Mouse (Mus musculus): ENCODE measurements around the gene Snx13.

Snx13 gene

DNA sequence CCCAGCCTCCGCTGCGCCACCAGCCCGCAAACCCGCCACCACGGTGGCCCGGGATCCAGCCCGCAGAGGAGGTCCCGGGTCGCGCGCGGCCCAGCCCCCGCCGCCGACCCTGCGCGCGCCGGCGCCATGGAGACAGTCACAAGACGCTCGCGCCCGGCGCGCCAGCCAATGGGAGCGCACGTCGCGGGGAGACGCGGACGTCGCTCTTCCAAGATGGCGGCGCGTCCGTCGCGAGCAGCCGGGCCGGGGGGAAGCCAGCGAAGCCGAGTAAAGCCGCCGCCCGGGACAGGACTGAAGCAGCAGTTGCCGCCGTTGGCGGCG lies at the start of gene Snx13:
Snx13 (plus strand) TSS at position 188 of the 321 bp plus-strand sequence.
- DNase-seq (ENCODE audit: low spot score) = peak; percentile 96

DNA sequence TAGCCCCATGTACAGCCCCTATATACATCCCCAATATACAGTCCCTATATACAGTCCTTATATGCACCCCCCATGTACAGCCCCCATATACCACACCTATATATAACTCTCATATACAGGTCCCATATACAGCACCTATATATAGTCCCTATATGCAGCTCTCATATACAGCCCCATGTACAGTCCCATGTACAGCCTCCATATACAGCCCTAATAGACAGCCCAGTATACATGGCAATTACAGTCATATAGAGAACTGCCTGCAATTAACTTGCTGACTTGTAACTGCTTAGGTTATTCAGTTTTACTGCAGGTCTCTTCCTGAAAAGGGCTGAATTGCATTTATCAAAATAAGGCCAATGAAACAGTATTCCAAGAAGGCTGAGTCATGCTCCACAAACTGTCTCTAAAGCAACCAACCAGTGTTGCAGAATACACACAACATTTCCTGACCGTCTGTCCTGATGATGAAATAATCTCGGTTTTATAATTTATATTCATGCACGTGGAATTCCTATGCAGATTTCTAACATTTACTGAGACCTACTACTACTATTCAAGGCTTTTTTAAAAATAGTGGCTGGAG lies 49.3 kb upstream of the Snx13 start:
- DNase-seq (ENCODE audit: low spot score) = no peak

DNA sequence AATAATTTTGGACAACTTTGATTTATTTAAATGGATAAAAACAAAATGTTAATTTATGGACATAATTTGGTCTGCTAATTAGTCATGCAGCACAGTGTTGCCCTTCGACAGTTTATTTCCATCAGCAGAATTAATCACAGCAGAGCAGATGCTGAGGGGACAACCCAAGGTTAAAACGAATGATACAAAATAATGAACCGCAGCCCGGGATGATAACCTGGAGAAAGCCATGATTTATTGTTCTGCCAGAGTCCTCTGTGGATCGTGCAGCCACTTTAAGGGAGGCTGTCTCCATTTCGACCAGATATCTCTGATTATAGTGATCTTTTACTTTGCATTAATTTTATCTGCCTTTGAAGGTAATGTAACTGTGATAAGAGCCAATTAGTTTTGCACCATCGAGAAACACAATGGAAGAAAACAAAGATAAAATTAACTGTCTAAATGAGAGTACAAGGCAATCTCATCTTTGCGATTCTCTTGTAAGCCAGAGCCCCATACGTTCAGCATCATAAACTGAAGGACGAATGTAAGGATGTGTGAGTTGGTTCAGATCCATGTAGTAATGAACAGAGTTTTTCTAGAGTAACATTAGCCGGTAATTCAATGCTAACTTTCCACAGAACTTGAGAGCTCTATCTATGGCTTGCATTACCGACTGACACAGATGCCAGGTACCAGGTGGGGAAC lies 48.1 kb upstream of the Snx13 start:
- DNase-seq (ENCODE audit: low spot score) = no peak

DNA sequence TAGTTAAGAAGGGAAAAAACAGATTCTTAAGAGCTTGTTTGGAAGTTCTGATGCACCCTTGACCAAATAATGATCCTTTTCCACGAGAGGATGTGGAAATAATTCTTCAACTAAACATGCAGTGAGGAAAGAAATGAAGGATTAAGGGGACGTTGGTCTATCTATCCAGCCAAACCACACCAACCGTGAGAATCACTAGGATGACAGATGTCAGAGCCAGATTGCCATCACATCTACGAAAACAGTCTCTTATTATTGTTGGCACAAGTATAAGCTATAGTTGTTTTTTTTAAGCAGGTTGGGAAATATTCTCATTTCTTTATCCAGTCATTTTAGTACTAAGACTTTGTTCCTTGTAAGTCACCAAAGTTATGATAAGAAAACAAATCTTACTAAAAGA lies 46.7 kb upstream of the Snx13 start:
- DNase-seq (ENCODE audit: low spot score) = no peak

DNA sequence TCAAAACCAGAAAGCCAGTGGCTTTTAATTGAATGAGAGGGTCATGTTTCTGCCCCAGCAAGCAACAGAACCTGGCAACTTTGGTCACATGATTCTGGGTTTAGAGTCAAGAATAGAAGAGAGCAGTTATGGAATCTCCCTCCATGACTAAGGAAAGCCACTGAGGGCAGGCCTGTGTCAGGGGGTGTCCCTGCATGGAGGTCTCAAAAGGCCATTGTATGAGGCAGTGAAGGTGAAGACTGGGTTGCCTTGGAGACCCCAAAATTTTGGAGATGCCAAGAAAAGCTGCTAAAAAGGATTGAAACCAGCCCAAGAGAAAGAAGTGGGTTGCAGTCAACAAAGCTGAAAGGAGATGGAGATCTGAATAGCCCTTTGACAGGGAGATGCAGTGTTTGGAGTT lies 41.2 kb upstream of the Snx13 start:
- no peak for DNase-seq (ENCODE audit: low spot score)

DNA sequence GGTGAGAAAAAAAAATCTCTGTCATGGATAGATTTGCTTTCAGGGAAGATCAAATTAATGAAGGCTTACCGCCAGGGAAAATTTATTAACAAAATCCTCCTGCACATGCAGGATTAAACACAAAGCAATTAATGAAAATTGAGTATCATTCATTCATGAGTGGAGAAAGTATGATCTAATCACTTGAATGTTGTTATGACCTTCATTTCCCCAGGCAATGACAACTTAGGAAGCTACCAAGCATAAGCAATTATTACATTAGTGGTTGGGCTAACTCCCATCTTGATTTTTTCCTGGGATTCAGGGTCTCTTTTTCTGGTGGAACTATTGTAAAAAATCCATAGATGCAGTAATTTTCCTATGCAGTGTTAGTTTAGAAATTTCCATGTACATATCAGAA lies 39.1 kb upstream of the Snx13 start:
- DNase-seq (ENCODE audit: low spot score) = no peak

DNA sequence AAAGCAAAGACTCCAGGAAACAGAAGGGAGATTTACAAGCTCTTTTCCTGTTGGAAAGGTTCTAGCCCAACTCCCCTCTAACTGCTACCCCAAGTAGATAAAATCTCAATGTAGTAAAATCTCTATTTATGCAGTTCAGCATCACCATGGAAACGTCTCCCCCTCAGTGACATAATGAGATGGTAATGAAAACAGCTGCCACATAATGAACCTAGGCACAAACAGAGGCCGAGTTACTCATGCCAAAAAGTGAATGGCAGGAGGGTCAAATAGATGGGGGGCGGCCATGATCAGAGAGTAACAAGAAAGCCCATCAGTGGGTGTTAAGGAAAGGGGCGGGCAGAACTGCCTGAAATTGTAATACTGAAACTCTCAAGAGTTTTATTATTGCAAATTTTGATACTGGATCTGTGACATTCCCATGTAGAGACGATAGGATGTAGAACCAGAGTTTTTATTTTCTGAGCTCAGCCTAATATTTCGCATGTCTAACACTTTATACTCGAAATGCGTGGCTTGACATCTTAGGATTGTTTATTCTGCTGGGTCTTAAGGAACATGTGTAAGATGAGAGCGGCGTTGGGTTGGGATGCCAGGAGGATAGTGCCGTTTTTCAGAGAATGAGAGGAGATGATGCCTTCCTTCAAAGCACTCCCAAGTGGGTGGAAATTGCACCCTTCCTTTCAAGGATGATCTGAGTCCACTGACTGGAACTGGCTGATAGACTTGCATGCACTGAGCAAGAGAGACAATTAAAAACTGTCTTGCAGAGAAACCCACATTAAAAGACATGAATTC lies 38.4 kb upstream of the Snx13 start:
- no peak for DNase-seq (ENCODE audit: low spot score)

DNA sequence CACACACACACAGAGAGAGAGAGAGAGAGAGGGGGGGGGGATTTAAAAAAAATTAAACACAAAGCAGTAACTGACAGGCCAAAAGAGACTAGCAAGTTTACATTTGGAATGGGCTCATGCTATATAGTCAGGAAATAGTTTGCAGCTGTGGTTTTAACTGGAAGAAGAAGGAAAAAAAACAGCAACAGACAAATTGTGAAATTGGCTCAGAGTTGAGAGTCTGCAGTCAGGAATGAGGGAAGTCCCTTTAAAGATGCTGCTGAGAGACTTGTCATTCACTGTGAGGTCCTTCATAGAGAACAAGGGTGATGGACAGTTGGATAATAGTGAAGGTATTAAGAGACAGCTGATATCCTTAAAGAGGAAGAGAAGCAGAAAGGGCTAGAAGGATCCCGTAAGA lies 35.5 kb upstream of the Snx13 start:
- DNase-seq (ENCODE audit: low spot score) = no peak

DNA sequence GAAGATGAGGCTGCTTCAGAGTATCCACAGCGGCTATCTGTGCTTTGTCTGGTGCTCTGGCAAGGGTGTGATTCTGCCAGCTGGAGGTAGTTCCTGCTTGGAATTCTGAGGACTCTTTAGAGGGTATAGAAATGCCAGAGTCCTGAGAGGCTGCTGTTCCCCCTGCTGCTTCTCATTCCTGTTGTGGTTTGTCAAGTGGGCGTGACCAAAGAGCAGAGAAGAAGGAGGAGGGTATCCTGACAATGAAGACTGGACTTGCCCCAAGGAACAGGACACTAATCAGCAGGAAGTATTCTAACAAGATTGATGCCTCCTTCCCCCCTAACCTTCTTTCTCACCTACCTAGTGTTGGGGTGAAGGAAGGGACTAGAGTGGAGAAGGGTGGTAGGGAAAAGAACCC lies 33.0 kb upstream of the Snx13 start:
- DNase-seq (ENCODE audit: low spot score) = no peak

DNA sequence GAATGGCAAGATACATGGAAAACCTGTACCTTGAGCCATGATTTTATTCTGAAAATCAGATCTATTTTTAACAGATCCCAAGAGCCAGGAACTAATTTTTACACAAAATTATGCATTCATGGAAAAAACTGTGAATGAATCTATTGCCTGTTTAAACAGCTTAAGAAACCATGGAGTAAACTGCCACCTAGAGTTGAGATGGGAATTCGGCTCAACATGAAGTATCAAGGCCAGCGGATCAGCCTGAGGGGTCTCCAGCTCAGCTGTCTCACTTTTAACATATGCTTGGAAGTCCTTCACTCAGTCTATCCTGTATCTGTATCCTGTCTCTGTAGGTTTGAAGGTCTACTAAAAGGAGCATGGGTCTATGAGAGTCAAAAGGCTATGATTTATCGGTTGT lies 30.9 kb upstream of the Snx13 start:
- no peak for DNase-seq (ENCODE audit: low spot score)

DNA sequence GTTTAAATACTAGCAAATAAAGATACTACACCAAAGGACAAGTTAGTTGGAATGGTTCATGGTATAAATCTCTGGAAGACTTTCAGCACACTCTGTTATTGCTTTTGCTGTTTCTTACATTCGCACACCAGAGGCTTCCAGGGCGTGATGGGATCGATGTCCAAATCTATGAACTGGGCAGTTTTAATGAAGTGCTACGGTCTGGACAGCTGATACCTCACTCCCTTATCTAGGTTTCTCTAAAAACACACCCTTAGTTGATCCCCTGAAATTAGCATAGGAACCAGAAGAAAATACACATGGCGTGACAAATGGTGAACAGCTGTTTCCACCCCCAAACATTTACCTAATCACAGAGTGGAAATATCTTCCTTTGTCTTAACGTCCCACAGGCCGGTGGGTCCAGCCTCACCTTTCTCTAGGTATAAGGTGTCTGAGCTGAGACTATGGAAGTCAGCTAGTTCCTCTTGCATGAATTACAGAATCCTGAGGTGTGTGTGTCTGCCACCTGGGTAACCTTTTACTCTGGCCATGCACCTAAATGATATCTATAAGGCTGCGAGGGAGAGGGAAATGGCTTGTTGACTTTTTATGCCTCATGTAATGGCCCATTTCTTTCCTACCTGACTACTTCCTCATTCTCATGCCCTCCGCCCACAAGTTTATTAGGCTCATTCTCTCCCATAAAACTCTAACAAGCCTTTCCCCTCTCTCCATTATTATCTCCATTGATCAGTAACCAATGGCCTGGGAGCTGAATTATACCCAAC lies 30.3 kb upstream of the Snx13 start:
- no peak for DNase-seq (ENCODE audit: low spot score)

DNA sequence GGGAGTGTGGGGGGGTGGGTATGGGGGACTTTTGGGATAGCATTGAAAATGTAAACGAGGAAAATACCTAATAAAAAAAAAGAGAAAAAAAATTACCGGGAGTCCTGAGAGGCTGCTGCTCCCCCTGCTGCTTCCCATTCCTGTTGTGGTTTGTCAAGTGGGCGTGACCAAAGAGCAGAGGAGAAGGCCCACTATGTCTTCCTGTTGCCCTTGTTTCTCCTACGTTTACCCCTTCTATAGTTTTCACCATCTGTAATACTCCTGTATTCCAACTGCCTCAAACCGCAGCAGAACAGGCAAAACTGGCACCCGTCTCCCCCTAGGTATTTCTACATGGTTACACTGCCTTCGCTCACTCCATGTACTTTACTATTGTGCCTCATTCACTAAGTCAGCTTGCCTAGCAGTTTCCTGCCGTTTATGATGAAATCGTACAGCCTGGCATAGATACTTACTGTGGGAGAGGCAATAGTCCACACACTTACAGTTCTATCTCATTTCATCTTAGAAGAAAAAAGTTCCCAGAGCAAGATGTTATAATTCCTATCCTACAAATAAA lies 28.2 kb upstream of the Snx13 start:
- no peak for DNase-seq (ENCODE audit: low spot score)

DNA sequence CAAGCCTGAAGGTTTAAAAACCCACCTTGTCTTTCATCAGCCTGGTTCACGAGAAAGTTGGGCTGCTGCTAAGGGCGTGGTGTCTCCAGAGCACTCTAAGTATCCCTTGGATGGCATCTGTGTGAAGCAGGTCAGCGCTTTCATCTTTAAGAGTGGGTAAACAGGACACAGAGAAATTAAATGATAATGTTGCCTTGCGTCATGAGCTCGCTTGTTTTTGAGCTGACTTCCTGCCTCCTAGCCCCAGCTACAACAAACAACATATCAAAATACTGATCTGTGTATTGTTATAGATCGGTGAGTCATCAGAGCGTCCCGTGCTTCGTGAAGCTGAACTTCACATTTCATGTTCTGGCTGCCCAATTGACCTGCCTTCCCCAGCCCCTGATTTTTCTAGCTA lies 25.7 kb upstream of the Snx13 start:
- peak; percentile 37 for DNase-seq (ENCODE audit: low spot score)

DNA sequence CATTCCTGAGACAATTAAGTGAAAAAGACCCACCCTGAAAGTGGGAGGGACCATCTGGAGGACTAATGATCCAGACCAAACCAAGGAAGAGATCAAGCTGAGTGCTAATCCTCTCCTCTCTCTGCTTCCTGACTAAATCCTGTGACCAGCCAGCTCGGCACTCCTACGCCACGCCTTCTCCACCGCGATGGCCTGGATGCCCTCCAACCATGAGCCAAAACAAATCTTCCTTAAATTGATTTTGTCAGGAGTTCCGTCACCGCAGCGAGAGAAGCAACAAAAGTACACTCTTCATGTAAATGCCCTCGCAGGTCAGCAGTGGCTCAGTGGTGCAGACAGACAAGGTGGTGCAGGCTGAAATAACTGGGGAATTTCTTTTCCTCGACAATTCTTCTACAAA lies 24.9 kb upstream of the Snx13 start:
- peak; percentile 55 for DNase-seq (ENCODE audit: low spot score)

DNA sequence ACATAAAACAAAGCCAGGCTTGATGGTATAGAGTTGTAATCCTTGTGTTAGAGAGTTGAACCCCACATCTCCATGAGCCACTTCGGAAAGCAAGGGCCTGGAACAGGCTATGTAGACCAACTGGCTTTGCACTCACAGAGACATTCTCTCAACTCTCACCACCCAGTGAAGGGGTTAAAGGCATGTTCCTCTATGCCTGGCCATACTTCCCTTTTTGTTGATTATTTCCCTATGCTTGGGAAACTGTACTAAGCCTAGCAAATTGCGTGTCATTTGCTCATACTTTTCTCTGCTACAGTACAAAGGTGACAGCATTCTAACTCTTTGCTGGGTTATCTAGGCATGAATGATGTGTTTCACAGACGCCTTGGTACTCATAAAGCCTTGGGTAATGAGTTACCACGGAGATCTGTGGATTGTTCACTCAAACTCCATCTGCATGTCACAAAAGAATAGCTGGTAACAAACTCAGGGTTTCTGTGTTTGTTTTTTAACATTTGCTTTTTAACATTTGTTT lies 21.0 kb upstream of the Snx13 start:
- DNase-seq (ENCODE audit: low spot score) = no peak

DNA sequence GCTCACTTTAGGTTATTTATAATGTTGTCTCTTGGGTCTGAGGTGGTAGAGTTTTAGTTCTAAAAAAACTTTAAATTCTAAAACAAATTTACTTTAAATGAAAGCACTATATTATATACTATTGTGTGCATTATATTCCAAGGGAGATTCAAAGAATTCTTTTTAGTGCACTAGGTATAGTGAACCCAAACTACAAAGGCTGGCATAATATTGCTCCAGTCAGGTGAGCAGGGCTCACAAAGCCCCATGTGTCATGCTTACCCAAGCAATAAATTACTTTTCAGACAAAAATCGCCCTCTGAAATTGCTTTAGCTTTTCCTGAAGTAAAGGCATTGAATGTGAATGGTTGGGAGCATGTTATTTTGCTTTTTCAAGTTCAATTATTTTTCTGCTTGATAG lies 19.5 kb upstream of the Snx13 start:
- DNase-seq (ENCODE audit: low spot score) = no peak

DNA sequence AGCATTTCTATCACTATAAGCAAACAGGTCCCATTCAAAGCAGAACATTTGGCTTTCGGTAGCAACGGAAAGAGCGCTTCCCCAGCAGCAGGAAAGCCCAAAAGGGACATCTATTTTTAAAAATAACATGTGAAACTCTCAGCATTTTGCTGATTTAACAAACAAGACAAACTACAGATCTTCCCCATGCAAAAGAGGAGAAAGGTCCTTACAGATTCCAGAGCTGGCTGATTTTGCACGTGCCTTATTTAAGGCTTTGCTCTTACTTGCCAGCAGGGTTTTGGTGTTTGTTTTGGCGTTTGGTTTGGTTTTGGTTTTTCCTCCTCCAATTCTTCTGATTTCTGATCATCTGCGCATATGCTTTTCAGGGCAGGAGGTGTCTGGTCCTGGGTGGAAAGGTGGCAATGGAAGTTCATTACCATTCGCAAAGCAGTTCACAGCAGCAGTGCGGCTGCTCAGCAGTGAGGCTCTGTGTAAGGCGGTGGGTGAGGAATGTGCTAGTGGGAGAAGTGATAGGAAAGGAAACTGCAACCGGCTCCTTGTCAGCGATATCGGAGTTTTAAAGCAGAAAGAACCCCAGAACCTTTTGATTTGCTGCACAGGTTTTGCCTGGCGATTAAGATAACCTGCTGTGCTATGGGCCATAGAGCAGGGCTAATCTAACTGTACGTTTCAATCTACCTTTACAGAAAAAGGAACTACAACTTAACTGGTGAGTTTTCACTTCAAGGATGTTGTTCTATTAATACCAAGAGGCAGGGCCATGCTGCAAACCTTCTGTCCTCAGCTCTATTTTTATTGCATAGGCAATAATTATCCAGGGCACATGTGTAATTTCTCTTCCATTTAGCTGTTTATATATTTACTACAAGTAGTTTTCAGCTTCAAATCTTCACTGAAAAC lies 8.1 kb upstream of the Snx13 start:
- DNase-seq (ENCODE audit: low spot score) = no peak

DNA sequence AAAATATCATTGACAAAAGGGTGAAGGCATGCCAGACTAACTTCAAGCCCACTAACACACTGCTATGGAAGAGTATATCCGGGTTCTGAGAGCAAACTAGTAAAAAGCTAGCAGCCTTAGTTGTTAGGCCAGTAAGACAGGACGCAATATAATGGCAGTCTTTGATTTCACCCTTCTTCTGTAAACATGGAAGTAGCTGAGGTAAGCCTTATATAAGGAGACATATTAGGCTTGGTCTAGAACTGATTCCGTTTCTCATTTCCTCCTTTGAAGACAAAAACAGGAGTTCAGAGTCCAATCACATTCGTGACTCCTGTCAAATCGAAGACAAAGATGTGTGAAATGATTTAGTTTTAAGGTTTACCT lies 7.4 kb upstream of the Snx13 start:
- DNase-seq (ENCODE audit: low spot score) = no peak

DNA sequence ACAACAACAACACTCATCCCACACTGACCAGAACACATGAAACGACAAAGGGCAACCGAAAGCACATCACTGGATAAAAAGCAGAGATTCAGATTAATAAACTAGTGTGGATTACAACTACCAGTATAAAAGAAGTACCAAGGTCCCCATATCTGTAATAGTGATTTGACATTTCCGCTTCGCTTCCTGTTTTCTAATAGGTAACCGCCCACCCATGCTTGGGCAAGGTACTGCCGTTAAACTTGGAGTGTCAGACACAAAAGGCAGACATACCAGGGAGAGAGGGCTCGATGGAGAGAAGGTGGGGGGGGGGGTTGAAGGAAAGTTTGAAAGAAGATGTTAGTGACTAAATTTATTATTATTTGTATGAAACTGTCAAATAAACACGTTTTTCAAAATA lies 5.0 kb upstream of the Snx13 start:
- DNase-seq (ENCODE audit: low spot score) = no peak

DNA sequence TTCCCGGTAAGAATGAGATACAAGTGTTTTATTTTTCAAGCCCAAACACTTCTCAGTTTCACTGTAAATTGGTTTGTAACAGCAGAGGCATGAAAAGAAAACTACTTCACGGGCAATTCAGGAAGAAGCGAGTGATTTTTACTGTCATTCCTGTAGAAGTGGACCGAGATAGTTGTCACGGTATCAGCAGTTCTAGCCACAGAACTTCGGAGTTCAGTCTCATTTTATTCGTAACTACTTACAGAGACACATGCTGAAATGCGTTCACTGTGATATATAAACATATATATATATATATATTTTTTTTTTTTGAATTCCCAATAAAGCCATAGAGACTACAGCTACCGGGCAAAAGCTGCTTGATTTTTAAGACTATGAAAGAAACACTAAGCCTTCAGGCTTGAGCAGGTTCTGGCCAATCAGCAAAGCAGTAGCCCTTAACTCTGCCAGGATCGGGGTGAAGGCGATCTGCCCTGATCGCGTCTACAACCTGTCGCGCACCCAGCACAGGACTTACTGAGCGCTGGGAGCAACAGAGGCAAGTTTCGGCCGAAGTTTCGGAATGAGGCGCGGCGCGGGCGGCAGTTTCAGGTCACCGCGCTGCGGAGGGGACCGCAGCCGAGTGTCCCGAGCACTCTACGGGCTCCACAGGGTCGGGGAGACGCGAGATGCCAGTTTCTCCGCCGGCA lies 532 bp upstream of the Snx13 start:
- DNase-seq (ENCODE audit: low spot score) = peak; percentile 67
